Mouse (Mus musculus) right cerebral cortex, adult 18-20 months (tissue): Measurements from ENCODE around the gene AW011738.

Experiments
- DNase-seq: peaks from one replicate; pipeline ENCODE4 v3.0.0; 2022; ENCODE audit warnings: mixed read lengths

AW011738 gene

DNA sequence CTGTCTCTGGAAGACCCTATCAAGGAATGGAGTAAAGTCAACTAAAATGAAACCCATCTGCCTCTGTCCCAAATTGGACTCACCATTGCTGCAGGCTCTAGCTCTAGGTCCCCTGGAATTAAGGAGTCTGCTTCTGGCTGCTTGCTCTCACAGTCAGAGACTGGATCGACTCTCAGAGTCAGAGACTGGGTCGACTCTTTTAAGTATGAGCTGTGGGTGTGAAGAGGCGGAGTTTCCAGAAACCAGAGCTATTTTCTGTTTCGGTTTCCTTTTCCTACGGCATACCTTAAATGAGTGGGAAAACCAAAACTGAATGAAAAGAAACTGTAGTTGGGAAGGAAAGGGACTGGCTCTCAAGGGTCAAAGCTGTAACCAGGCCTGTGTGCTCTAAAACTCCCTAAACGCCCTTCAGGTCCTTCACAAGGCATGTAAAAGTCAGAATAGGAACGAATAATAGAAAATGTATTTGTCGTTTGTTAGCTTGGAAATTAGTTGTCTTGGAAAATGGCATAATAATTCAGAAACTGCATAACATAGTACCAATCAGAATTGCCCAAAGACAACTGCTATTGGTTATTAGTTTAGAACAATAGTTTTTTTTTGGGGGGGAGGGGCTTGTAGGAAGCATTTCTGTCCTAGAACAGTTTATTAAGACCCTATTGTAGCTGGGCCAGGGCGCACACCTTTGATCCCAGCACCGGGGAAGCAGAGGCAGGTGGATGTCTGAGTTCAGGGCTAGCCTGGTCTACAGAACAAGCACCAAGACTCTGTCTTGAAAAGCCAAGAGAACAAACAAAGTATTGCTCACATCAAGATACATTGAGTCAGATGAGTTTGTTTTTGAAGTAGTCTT lies 2.3 kb upstream of the AW011738 start, which contains the start of gene Isg15:
Gene Isg15, minus strand, starts transcription at position 196 of the 853 bp plus-strand sequence.
- DNase-seq, result no peak

DNA sequence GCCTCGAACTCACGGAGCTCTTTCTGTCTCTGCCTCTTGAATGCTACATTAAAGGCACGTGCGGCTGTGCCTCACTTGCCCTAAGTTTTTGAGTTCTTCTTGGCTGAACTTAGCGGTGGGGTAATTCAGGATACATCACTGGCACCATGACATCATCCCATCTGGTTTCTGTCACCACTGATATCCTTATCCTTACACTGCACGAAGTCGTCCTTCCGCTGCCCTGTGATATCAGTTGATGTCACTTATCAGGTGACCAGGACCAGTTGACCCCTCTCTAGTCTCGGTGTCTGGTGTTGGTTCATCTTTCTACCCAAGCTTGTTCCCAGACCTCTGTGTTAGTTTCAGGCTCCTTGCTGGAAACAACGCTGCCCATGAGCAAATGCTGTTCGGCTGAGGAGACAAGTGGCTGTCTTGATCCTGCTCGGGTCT lies 626 bp upstream of the AW011738 start:
- no peak for DNase-seq

DNA sequence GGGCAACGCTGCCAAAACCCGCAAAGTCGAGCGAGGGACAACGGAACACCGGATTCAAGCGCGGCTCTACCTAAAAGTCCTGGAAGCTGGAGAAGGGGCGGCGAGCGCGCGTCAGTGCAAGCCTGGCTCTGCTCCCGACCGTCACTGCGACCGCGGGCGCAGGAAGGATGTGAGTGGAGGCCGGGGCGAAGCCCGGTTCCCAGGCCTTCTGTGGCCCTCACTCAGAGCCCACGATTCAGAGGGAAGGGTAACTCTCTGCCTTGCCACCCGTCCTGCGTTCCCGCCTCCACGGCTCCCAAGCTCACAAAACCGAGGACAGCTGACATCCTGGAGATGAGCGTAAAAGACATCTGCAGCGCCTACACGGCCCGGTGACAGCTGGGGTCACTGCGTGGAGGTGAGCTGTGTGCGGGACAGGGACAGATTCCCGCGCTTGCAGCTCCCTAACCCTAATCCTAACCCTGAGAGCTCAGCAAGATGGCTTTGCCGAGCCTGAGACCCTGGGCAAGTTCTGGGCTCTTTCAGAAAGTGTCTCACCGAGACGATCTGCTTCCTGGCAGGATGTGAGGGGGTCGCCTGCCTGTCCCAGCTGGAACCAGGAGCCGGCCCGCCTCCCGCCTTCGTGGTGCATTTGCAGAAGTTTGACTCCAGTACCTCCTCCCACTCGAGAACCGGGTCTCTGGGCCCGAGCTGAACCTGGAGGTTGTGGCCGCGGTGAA lies 468 bp downstream of the AW011738 start:
- DNase-seq, result no peak

DNA sequence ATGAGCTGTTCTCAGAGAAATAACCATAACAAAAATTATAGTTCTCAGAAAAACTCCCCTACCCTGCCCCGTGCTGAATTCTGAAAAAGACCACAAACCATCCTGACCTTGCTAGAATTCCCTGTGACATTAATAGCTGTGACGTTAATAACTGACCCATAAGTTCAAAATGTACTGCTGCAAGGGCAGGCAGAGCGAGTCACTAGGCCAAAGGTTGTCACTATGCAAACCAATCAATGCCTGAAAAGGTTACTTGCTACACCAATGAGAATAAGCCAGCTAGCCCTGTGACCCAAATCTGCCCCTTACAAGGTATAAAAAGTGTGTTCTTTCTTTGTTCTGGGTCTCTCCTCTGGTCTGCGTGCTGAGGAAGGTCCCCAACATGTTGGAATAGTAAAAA lies 5.8 kb downstream of the AW011738 start:
- no peak for DNase-seq

DNA sequence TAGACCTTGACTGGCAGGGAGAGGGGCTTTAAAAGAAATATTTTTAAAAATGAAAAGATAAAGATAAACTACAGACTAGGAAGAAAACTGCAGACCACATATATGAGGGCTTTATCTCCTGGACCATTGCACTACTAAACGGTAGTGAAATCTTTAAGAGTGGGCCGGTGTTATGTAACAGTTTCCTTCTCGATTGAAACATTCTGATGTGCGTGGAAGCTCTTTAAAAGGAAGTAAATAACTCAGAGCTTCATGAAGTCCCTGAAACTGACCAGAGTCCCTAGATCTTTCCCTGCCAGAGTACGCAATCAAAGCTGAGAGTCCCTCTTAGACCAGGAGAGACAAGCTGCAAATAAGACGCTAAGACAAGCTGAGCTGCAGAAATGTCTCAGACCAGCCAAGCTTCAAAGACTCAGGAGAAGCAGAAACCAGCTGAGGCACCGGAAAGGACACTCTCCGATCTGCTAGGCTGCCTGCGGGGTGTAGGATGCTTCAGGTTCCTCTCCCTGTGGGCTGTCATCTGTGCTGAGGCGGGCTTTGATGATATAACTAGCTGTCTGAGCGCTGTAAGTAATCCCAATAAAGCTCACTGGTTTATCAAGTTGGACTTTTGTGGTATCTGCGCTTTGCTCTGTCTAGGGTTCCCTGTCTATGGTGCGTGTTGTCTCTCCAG lies 7.0 kb downstream of the AW011738 start:
- DNase-seq, result no peak

DNA sequence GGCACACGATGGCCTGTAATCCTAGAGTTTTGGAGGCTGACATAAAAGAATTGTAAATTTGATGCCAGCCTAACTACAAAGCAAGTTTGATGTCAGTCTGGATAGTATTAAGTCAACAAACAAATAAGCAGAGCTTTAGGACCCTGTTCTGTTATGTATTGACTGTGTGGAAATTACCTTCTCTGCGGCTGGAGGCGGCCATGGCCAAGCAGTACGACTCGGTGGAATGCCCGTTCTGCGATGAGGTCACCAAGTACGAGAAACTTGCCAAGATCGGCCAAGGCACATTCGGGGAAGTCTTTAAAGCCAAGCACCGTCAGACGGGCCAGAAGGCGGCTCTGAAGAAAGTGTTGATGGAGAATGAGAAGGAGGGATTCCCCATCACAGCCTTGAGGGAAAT lies 10.0 kb downstream of the AW011738 start:
- DNase-seq, result no peak

DNA sequence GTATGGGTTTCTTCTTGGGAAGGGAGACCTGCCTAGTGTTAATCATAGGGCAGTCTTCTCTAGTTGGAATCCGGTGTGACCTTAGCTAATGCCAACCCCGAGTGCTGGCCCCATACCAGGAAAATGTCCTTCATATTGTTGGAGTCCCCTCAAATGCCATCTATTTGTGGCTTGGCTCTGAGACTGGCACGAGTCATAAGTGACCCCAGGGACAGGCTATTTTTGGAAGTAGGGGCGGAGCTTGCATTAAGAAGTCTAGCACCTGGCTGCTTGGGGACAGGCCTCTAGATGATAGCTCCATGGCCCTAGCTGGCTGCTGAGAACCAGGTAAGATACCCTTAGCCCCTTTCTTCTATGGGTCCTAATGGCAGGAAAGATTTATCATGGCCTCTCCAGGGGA lies 12.5 kb downstream of the AW011738 start, which contains the start of gene Perm1:
Gene Perm1, plus strand, starts transcription at position 220 of the 400 bp plus-strand sequence.
- no peak for DNase-seq

DNA sequence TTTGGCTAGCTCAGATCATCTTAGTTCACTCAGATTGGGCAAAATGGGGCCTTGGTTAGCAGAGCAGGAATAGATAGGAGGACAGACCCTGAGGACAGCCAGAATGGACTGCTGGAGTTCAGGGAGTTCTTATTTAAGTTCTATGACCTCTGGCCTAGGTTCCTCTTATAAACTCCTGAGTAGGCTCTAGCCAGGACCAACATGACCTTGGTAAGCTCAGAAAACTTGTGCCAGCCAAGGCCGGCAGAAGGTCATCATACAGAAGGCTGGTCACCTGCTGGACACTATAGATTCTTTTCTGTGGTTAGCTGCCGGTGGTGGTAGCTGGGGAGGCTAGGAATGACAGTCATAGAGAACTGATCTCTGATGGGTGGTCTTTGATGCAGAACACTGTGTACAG lies 13.1 kb downstream of the AW011738 start:
- no peak for DNase-seq

DNA sequence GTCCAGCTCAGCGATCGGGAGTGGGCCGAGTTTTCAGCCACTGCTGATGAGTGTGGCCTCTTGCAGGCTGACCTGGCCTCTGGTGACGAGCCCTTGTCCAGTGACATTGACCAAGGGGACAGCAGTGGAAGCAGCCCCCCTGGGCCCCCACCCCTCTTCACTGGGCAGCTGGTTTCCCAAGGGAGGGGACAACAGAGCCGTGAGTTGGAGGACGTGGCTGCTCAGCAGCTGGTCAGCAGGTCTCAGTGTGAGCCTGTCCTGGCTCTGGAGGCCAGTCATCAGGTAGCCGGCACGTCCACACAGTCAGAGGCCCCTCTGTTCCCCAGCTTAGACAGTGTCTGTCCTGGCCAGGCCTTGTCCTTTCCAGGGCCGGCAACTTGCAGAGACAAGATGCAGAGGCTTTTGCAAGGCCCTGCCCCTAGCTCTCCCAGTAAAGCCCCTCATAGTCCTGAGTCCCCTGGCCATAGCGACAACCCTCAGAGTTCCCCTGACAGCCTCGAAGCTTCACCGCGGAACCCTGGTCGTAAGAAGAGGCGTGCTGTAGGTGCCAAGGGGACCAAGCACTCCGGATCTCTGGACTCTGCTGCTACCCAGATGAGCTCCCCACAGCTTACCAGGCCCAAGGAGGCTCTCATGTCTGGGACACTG lies 14.0 kb downstream of the AW011738 start:
- no peak for DNase-seq

DNA sequence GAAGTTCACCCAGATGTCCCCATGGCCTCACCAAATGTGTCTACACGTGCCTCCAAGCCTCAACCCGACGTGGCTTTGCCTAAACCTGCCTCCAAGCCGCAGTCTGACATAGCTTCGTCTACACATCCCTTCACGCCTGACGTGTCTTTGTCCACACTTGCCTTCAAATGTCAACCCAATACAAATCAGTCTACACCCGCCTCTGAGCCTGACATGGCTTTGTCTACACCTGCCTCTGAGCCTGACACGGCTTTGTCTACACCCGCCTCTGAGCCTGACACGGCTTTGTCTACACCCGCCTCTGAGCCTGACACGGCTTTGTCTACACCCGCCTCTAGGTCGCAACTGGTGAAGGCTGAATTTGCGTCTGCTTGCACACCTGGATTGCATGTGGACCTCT lies 14.7 kb downstream of the AW011738 start:
- no peak for DNase-seq

DNA sequence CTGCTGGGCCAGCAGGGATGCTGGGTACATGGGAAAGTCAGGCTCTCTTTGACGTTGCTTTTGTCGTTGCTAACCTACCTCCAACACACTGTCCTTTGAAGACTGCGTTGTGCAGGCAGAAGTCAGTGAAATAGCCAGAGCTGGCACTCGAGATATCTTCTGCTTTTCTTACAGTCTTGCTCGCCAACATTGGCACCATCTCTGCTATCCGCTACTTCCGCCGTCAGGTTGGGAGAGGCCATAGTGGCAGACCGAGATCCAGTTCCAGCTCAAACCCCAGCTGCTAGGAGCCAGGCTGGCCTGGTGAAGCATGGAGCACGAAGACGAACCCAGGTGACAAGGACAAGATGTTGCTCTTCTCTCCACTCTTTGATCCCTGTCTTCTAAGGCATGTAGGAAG lies 16.8 kb downstream of the AW011738 start:
- no peak for DNase-seq

DNA sequence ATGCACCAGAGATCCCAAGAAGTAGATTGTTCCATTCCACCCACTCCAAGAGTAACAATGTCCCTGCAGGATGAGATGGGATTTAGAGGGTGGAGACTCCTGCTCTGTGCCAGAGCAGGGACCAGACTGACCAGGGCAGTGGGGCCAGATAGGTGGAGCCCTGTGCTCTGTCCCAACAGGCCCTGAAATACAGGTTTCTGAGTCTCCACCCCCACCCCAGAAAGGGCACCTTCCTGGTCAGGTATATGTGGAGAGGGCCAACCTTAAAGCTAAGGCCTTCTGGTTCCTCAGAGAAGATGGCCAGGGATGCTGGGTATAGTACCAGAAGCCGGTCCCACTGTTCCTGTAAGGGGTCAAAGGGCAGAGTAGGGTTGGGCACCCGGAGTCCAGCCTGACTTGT lies 21.2 kb downstream of the AW011738 start:
- no peak for DNase-seq

DNA sequence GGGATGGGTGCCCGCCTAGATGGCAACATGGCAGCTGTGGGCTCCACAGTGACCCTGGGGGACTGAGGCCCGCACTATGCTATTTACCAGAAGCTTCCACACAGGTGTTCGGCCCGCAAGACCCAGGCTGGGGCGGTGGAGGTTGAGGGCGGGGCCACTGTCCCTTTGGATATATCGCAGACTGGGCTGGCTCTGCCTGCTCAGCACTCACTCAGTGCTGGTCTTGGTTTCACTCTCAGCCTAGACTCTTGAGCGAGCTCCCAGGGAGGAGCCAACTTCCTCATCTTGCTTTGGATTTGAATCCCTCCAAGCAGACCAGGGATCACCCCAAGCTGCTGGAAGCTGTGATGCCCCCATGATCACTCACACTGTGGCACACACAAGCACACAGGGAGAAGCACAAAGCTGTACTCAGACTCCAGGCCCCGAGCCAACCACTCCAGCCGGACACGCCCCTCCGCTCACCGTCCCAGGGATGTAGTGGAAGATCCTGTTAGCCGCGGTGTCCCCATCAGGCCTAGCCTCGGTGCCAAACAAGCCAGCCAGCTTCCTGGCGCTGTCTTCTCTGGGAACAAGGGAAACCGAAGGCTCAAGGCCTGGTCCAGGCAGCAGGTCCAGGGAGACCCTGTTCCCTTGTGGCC lies 24.8 kb downstream of the AW011738 start:
- no peak for DNase-seq

DNA sequence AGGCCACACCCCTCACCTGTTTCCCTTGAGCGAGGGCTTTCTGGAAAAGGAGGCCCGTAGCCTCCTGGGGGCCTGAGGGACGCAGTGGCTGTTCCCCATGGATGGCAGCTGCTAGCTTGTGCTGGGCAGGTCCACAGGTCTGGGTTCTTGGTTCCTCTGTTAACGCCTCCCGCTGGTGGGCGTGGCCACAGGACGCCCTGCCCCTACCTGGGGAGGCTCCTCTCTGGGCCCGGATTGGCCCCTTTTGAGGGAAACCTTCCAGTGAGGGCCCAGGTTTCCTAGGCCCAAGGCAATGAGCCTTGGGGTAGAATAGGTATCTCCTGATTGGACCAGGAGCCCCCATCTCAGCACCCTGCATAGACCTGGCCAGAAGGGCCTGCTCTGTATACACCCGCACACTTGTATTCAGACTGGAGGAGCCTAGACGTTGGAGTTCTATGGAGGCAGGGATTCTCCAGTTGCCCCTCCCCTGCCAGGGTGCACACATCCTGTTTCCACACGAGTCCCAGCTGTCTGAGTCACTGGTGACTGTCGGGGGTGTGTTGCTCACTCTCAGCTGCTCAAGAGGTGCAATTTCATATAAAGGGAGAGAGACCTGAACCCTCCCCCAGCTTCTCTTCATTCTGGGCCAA lies 25.4 kb downstream of the AW011738 start:
- DNase-seq, result peak; percentile 75

DNA sequence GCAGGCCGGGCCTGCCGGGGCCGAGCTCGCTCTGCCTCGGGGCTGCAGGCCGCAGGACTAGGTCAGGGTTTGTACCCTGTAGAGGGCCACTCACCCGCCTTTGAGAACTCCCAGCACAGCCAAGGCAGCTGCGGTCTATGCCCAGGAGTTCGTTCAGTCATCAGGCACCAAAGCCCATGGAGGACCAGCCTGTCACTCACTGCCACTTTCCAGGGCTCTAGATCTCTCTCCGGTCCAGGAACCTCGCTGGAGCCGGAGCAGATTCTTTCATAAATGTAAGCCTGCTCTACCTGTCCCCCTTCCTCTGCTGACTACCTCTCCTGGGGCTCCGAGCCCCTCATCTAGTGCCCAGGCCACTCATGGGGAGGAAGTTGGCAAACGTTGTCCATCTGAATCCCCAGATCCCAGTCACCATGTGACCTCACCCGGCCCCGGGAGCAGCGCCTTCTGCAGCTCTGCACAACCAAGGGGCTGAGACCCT lies 31.0 kb downstream of the AW011738 start:
- DNase-seq, result no peak

DNA sequence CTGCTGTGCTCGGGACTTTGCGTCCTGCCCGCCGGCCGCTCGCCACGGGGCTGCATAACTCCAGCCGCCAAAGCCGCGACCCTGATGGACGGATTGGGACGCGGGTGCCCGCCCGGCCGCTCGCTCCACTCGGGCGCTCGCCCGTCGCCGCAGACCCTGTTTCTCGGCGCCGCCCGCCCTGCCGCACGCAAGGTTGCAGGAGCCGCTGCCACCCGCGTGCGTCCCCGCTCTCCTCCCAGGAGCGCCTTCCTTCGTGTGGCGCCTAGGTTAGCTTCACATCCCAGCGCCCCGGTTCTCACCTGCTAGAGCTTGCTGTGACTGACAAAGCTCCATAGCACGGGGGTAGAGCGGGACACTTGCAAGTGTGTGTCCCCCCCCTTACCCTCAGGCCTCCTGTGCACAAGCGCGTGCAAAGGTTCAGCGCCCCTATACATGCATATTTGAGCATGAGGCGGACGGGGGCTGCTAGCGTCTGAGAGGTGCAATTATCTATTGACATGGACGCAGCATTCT lies 31.7 kb downstream of the AW011738 start, which contains the start of gene Plekhn1:
Gene Plekhn1, minus strand, starts transcription at position 157 of the 513 bp plus-strand sequence.
- DNase-seq, result peak; percentile 78

DNA sequence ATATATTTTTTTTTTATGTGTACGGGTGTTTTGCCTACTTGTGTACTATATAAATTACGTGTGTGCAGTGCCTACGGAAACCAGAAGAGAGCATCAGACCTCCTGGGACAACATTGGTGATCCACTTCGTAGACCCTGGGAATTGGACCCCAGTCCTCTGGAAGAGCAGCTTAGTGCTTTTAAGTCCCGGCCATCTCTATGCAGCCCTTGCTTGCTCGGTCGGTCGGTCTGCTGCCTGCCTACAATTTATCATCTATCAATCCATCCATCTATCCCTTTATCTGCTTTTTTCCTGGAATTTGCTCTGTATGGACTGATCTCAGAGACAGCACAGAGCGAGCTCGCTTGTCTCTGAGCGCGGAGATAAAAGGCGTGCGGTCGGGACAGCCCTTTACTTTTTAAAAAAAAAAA lies 32.3 kb downstream of the AW011738 start:
- DNase-seq, result no peak

DNA sequence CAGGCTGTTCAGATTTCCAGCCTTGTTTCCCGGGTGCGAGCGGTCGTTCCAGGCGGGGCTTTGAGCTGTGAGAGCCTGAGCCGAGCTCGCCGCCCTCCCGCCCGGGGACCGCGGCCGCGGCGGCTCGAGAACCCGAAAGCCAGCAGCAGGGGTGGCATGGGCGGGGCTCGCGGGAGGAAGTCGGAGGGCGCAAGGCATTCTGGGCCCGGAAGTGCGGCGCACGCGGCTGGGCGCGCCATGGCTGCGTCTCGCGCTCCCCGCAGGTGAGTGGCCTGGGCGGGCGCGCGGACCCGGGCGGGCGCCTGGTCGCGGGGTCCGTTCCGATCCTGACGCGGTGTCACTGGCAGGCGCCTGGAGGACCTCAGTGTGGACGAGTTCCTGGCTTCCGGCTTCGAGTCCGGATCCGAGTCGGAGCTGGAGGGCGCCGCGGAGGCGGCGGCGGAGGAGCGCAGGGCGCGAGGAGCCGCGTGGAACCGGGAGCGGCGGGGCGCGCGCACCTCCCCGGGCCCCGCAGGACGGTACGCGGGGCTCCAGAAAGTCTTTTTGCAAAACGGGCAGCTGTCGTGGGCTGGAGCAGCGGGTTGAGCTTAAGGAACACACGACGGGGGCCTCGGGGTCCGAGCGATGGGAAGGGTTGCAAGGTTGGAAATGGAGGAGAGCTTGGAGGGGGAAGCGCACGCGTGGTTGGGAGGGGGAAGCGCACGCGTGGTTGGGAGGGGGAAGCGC lies 32.9 kb downstream of the AW011738 start, which contains the start of gene Noc2l:
Gene Noc2l, plus strand, starts transcription at position 203 of the 726 bp plus-strand sequence.
- peak; percentile 94 for DNase-seq

DNA sequence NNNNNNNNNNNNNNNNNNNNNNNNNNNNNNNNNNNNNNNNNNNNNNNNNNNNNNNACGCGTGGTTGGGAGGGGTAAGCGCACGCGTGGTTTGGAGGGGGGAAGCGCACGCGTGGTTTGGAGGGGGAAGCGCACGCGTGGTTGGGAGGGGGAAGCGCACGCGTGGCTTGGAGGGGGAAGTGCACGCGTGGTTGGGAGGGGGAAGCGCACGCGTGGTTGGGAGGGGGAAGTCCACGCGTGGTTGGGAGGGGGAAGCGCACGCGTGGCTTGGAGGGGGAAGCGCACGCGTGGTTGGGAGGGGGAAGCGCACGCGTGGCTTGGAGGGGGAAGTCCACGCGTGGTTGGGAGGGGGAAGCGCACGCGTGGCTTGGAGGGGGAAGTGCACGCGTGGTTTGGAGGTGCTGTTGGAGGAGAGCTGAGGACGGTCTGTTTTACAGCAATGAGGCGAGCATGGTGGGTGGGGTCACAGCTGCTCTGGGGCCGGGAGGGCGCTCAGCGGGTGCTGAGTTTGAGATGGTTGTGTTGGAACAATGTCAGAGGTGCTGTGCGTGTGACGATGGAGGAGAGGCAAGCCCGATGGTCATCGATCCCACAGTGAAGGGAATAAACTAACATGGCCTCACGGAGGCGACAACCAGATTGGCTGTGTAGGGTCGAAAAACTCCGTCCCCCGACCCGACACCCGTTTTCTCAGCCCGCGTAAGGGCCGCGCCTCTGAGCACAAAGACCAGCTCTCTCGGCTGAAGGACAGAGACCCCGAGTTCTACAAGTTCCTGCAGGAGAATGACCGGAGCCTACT lies 33.7 kb downstream of the AW011738 start:
- DNase-seq, result no peak

DNA sequence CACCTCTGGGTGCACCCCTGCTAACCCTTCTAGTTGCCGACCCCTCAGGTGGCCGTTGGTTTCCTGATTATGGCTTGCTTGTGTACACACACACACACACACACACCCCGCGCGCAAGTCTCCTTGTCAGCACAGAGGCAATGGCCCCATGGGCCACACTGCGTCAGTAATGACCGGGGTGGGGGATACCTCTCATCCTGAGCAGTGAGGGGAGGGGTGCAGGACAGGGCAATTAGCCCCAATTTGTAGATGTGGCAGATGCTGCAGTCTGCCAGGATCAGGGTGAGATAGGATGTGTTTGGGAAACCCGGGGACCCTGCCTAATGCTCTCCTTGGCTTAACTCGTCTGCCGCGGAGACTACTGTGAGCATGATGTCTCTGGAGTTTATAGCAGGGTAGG lies 46.5 kb downstream of the AW011738 start:
- DNase-seq, result no peak
